Mouse (Mus musculus) cortical plate, adult 2 months (tissue): ENCODE results near the gene Gm44579.

Experiments
- CTCF ChIP-seq: fragments of 200-500 bp; IDR thresholded peaks from 2 replicates; pipeline ENCODE4 v1.5.1; 2011; ENCODE audit warnings: mild to moderate bottlenecking, control low read depth, low read length; ENCODE audit not compliant: insufficient read depth; ENCODE audit errors: extremely low read depth
- POLR2A ChIP-seq: fragments of 200-500 bp; IDR thresholded peaks from 2 replicates; pipeline ENCODE4 v1.6.1; 2011; ENCODE audit warnings: mild to moderate bottlenecking, low read length, control low read depth; ENCODE audit not compliant: insufficient read depth; ENCODE audit errors: extremely low read depth

- TF ChIP-seq CTCF (no peak), POLR2A (no peak)
Observed at GRCm38 (mm10) chr15:98155272-98155671, 65.5 kb downstream of the Gm44579 start.
